Mouse (Mus musculus) T-helper 17 cell (primary cell): ENCODE data around the gene Ptpn22.

Source experiments
- in situ Hi-C, 2 experiments: fragments of 300-600 bp; cut with MboI, MseI; formaldehyde crosslinking; loops; 1 replicate in 1 of 2; 2 replicates in 1 of 2; pipeline ENCODE4 v1.15.1; 2025; ENCODE audit warnings: high pct_unique_total_duplicates in 2 of 2

Ptpn22 gene

GRCm38 (mm10) chr3:103857036-103857805 is 2.4 kb upstream of the Ptpn22 start:
- in situ Hi-C loops, result loop anchor here in 1 of 2 experiments (5.0 kb wide), 1 partner anchor 65 kb away; the partner anchor contains the start of gene Hipk1

- in situ Hi-C loops, result loop anchor here in 1 of 2 experiments (5.0 kb wide), 1 partner anchor 66 kb away; the partner anchor contains the start of gene Hipk1
Observed at GRCm38 (mm10) chr3:103857977-103858563, 1.5 kb upstream of the Ptpn22 start.

- in situ Hi-C loops, result loop anchor here in 1 of 2 experiments (5.0 kb wide), 1 partner anchor 68 kb away; the partner anchor contains the start of gene Hipk1
Observed at GRCm38 (mm10) chr3:103859851-103860391, 326 bp downstream of the Ptpn22 start.

- in situ Hi-C loops, result no loop called here
Observed at GRCm38 (mm10) chr3:103862721-103863220, 3.2 kb downstream of the Ptpn22 start.

GRCm38 (mm10) chr3:103864200-103864599 is 4.6 kb downstream of the Ptpn22 start:
- in situ Hi-C loops, result no loop called here

- in situ Hi-C loops, result no loop called here
Observed at GRCm38 (mm10) chr3:103867424-103867971, 7.9 kb downstream of the Ptpn22 start.

- in situ Hi-C loops, result no loop called here
Observed at GRCm38 (mm10) chr3:103868008-103868407, 8.4 kb downstream of the Ptpn22 start.

- in situ Hi-C loops, result loop anchor here (5.0 kb wide), 2 partner anchors 60 to 80 kb away; partner anchors contain the start of gene Hipk1 (in 1 of the 2)
Observed at GRCm38 (mm10) chr3:103872663-103873098, 13.1 kb downstream of the Ptpn22 start.

- in situ Hi-C loops, result loop anchor here (5.0 kb wide), 2 partner anchors 62 to 82 kb away; partner anchors contain the start of gene Hipk1 (in 1 of the 2)
Observed at GRCm38 (mm10) chr3:103874329-103874728, 14.7 kb downstream of the Ptpn22 start.

- in situ Hi-C loops, result loop anchor here (5.0 kb wide), 1 partner anchor 34 kb away; no protein-coding TSS in a partner anchor
Observed at GRCm38 (mm10) chr3:103885946-103886345, 26.4 kb downstream of the Ptpn22 start.

GRCm38 (mm10) chr3:103887581-103887980 is 28.0 kb downstream of the Ptpn22 start:
- in situ Hi-C loops, result loop anchor here (5.0 kb wide), 1 partner anchor 35 kb away; no protein-coding TSS in a partner anchor

GRCm38 (mm10) chr3:103893374-103893773 is 33.8 kb downstream of the Ptpn22 start:
- in situ Hi-C loops, result no loop called here

- in situ Hi-C loops, result no loop called here
Observed at GRCm38 (mm10) chr3:103904705-103905104, 45.1 kb downstream of the Ptpn22 start.

GRCm38 (mm10) chr3:103907335-103908030 is 47.9 kb downstream of the Ptpn22 start:
- in situ Hi-C loops, result no loop called here

GRCm38 (mm10) chr3:103908781-103909180 is 49.2 kb downstream of the Ptpn22 start:
- in situ Hi-C loops, result no loop called here

- in situ Hi-C loops, result no loop called here
Observed at GRCm38 (mm10) chr3:103913451-103913961, 53.9 kb downstream of the Ptpn22 start.

GRCm38 (mm10) chr3:103914010-103914669 is 54.5 kb downstream of the Ptpn22 start, which contains the start of gene Rsbn1:
Gene Rsbn1, plus strand, starts transcription at chr3:103914120.
- in situ Hi-C loops, result no loop called here

- in situ Hi-C loops, result loop anchor here in 1 of 2 experiments (5.0 kb wide), 1 partner anchor 47 kb away; no protein-coding TSS in a partner anchor
Observed at GRCm38 (mm10) chr3:103914732-103915508, 55.3 kb downstream of the Ptpn22 start.

GRCm38 (mm10) chr3:103915509-103915896 is 55.9 kb downstream of the Ptpn22 start:
- in situ Hi-C loops, result loop anchor here in 1 of 2 experiments (5.0 kb wide), 1 partner anchor 47 kb away; no protein-coding TSS in a partner anchor
